Mouse (Mus musculus) MEL (cell line): ENCODE measurements around the gene Ggcx.

Source experiments
- CTCF ChIP-seq, 3 experiments: IDR thresholded peaks in 2 of 3; conservative IDR thresholded peaks in 1 of 3; 2 replicates each; pipeline ENCODE4 v1.5.1; 2011 to 2012; ENCODE audit warnings: low read length in 3 of 3, low read depth in 2 of 3, mild to moderate bottlenecking in 2 of 3, improper control_type of control experiment in 1 of 3, inconsistent platforms in 1 of 3, mixed read lengths in 1 of 3, moderate library complexity in 1 of 3; ENCODE audit not compliant: control insufficient read depth in 1 of 3, insufficient read depth in 1 of 3, poor library complexity in 1 of 3, severe bottlenecking in 1 of 3
- E2F4 ChIP-seq: IDR thresholded peaks from 2 replicates; pipeline ENCODE4 v1.6.1; 2011; ENCODE audit warnings: low read depth, low read length, improper control_type of control experiment, borderline replicate concordance
- EP300 ChIP-seq, 2 experiments: IDR thresholded peaks; 2 replicates each; pipeline ENCODE4 v1.6.1; 2011; ENCODE audit warnings: improper control_type of control experiment in 2 of 2, low read length in 2 of 2, low read depth in 1 of 2, mild to moderate bottlenecking in 1 of 2
- MYC ChIP-seq: IDR thresholded peaks from 2 replicates; pipeline ENCODE4 v1.6.1; 2011; ENCODE audit warnings: low read depth, mild to moderate bottlenecking, low read length, improper control_type of control experiment, moderate library complexity
- NELFE ChIP-seq: IDR thresholded peaks from 2 replicates; pipeline ENCODE4 v1.6.1; 2011; ENCODE audit warnings: low read depth, low read length, improper control_type of control experiment
- POLR2A ChIP-seq, 2 experiments: IDR thresholded peaks; 2 replicates each; pipeline ENCODE4 v1.6.1; 2011 to 2012; ENCODE audit warnings: low read length in 2 of 2, mild to moderate bottlenecking in 2 of 2, control low read depth in 1 of 2, improper control_type of control experiment in 1 of 2, low read depth in 1 of 2, moderate library complexity in 1 of 2; ENCODE audit not compliant: control insufficient read depth in 1 of 2, insufficient read depth in 1 of 2, poor library complexity in 1 of 2
- POLR2AphosphoS2 ChIP-seq: IDR thresholded peaks from 2 replicates; pipeline ENCODE4 v1.6.1; 2011; ENCODE audit warnings: low read length, improper control_type of control experiment
- SMC3 ChIP-seq: IDR thresholded peaks from 2 replicates; pipeline ENCODE4 v1.6.1; 2011; ENCODE audit warnings: low read depth, low read length, improper control_type of control experiment
- ZC3H11A ChIP-seq: IDR thresholded peaks from 2 replicates; pipeline ENCODE4 v1.6.1; 2012; ENCODE audit warnings: low read depth, mild to moderate bottlenecking, inconsistent platforms, low read length, improper control_type of control experiment
- ZNF384 ChIP-seq: IDR thresholded peaks from 2 replicates; pipeline ENCODE4 v1.6.1; 2012; ENCODE audit warnings: low read depth, mild to moderate bottlenecking, inconsistent platforms, low read length, improper control_type of control experiment

GRCm38 (mm10) chr6:72480422-72480702, 66.3 kb downstream of the Ggcx start:
- TF ChIP-seq POLR2AphosphoS2 (no peak), CTCF (IDR thresholded peaks at IDR 0.05 in 2 of 3, conservative IDR thresholded peaks at IDR 0.05 in 1 of 3; ENCODE audit: control insufficient read depth in 1 of 3, insufficient read depth in 1 of 3, low read depth in 2 of 3, low read length in 3 of 3, poor library complexity in 1 of 3, severe bottlenecking in 1 of 3) (no peak), NELFE (no peak), SMC3 (no peak), POLR2A (IDR thresholded peaks at IDR 0.05; ENCODE audit: control insufficient read depth in 1 of 2, insufficient read depth in 1 of 2, low read depth in 1 of 2, low read length in 2 of 2, poor library complexity in 1 of 2) (no peak), ZC3H11A (no peak), ZNF384 (no peak), EP300 (IDR thresholded peaks at IDR 0.05; ENCODE audit: low read depth in 1 of 2, low read length in 2 of 2) (peak in 1 of 2 experiments; percentile 24; a peak in 2 of 4 replicates), E2F4 (0 out of 2 replicates have a peak, but pooled peaks have one; percentile 35), MYC (no peak)
